Mouse (Mus musculus) right cerebral cortex, postnatal 4 days (tissue): ENCODE results near the gene Slc16a5.
"Not testable (repeated sequence)": the region's sequence is repeated elsewhere in the genome, so short reads cannot be mapped to it uniquely, and the experiment has no call there.

ENCODE experiments used
- DNase-seq: peaks from one replicate; pipeline ENCODE4 v3.0.0-alpha.2; 2022

Gene Slc16a5

GRCm38 (mm10) chr11:115448075-115448474, 14.2 kb upstream of the Slc16a5 start:
- no peak for DNase-seq

GRCm38 (mm10) chr11:115448998-115449397, 13.3 kb upstream of the Slc16a5 start:
- no peak for DNase-seq

GRCm38 (mm10) chr11:115450176-115450575, 12.1 kb upstream of the Slc16a5 start:
- no peak for DNase-seq

GRCm38 (mm10) chr11:115451781-115452241, 10.5 kb upstream of the Slc16a5 start:
- DNase-seq = no peak

- DNase-seq = no peak
Observed at GRCm38 (mm10) chr11:115452281-115452860, 9.9 kb upstream of the Slc16a5 start.

- DNase-seq = no peak
Observed at GRCm38 (mm10) chr11:115453306-115453705, 9.0 kb upstream of the Slc16a5 start.

GRCm38 (mm10) chr11:115454822-115455221, 7.5 kb upstream of the Slc16a5 start:
- DNase-seq = not testable (repeated sequence)

- no peak for DNase-seq
Observed at GRCm38 (mm10) chr11:115455619-115456018, 6.7 kb upstream of the Slc16a5 start.

- no peak for DNase-seq
Observed at GRCm38 (mm10) chr11:115456182-115456581, 6.1 kb upstream of the Slc16a5 start.

- DNase-seq = no peak
Observed at GRCm38 (mm10) chr11:115457405-115457804, 4.9 kb upstream of the Slc16a5 start.

- DNase-seq = no peak
Observed at GRCm38 (mm10) chr11:115460976-115461375, 1.3 kb upstream of the Slc16a5 start.

GRCm38 (mm10) chr11:115461846-115462242, 430 bp upstream of the Slc16a5 start:
- no peak for DNase-seq

- DNase-seq = no peak
Observed at GRCm38 (mm10) chr11:115463397-115463796, 1.1 kb downstream of the Slc16a5 start.

GRCm38 (mm10) chr11:115464851-115465250, 2.6 kb downstream of the Slc16a5 start:
- no peak for DNase-seq

GRCm38 (mm10) chr11:115467217-115467618, 4.9 kb downstream of the Slc16a5 start:
- no peak for DNase-seq

GRCm38 (mm10) chr11:115472183-115472582, 9.9 kb downstream of the Slc16a5 start:
- no peak for DNase-seq

- DNase-seq = peak; percentile 96
Observed at GRCm38 (mm10) chr11:115473626-115474275, 11.5 kb downstream of the Slc16a5 start.

GRCm38 (mm10) chr11:115475025-115475757, 12.9 kb downstream of the Slc16a5 start, which contains the start of gene Armc7:
Gene Armc7, plus strand, starts transcription at chr11:115475667.
- DNase-seq = peak; percentile 88

GRCm38 (mm10) chr11:115475758-115476237, 13.5 kb downstream of the Slc16a5 start:
- no peak for DNase-seq

- DNase-seq = not testable (repeated sequence)
Observed at GRCm38 (mm10) chr11:115476630-115477029, 14.4 kb downstream of the Slc16a5 start.

GRCm38 (mm10) chr11:115477388-115477787, 15.1 kb downstream of the Slc16a5 start:
- not testable (repeated sequence) for DNase-seq

- no peak for DNase-seq
Observed at GRCm38 (mm10) chr11:115478296-115478938, 16.1 kb downstream of the Slc16a5 start.
